Mouse (Mus musculus): ENCODE results near the gene Caprin2.
"Not testable (repeated sequence)": the region's sequence is repeated elsewhere in the genome, so short reads cannot be mapped to it uniquely, and the experiment has no call there.

Gene Caprin2

GRCm38 (mm10) chr6:148895773-148896506, at the start of gene Caprin2:
TSS of gene Caprin2 (minus strand) at chr6:148896237.
- peak; percentile 85 to 96 for DNase-seq (ENCODE audit: low spot score in 2 of 2)

- DNase-seq (ENCODE audit: low spot score in 2 of 2), result peak; percentile 59 to 76
These were observed 48.9 kb upstream of the Caprin2 start for GRCm38 (mm10) chr6:148944767-148945508.

GRCm38 (mm10) chr6:148944344-148944766, 48.3 kb upstream of the Caprin2 start:
- no peak for DNase-seq (ENCODE audit: low spot score in 2 of 2)

DNA sequence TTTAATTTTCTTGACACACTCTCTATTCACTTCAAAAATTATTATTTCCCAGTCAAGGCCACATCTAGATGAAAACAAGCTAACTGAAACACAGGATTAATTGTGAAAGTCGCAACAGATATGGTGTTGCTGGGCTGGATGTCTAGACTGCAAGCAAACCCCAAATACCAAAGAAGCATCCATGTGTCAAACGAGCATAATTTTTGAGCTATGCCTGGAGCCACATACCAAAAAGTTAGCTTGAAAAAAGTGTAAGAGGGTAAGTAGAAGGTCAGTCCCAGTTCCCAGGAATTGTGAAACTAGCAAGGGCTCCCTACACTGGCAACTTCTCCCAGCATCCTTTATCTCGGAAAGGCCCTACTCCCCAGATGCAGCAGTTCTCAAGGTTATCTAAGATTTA, 47.7 kb upstream of the Caprin2 start:
- no peak for DNase-seq (ENCODE audit: low spot score in 2 of 2)

DNA sequence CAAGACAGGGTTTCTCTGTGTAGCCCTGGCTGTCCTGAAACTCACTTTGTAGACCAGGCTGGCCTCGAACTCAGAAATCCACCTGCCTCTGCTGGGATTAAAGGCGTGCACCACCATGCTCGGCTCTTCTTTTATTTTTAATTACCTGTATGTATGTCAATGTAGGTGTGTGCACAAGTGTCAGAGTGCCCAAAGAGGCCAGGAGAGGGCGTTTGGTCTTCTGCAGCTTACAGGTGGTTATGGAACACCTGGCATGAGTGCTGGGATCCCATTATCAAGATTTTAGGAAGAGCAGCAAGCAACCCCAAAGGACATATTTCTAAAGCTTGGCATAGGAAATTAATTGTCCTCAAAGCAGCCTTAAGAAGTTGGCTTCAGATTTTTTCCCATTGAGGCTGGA, 46.4 kb upstream of the Caprin2 start:
- no peak for DNase-seq (ENCODE audit: low spot score in 2 of 2)

DNA sequence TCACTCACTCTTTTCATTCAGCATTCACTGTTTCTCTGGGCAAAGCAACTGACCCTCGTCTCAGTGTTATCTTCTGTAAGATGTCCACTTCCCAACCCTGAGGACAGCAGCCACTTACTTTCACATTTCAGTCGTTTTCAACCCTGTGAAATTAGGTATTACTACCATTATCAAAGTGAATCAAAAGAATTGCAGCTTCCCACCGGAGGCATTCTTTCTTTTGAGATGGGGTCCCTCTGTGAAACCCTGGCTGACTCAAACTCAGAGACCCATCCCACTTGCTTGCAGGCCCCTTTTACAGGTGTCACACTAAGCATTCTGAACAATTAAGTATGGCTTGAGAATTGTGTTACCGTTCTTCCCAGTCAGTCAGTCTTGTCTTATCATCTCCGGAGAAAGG, 45.8 kb upstream of the Caprin2 start:
- no peak for DNase-seq (ENCODE audit: low spot score in 2 of 2)

DNA sequence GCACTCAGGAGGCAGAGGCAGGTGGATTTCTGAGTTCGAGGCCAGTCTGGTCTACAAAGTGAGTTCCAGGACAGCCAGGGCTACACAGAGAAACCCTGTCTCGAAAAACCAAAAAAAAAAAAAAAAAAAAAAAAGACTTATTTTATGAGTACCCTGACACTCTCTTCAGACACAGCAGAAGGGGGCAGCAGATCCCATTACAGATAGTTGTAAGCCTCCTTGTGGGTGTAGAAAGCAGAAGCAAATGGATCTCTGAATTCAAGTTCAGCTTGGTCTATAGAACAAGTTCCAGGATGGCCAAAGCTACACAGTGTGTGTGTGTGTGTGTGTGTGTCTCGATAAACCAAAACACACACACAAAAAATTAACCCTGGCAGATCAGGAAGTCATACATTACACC, 44.3 kb upstream of the Caprin2 start:
- not testable (repeated sequence) for DNase-seq (ENCODE audit: low spot score in 2 of 2)

- no peak for DNase-seq (ENCODE audit: low spot score in 2 of 2)
These were observed 41.7 kb upstream of the Caprin2 start for GRCm38 (mm10) chr6:148937693-148938092.

- DNase-seq (ENCODE audit: low spot score in 2 of 2), result no peak
These were observed 39.0 kb upstream of the Caprin2 start for GRCm38 (mm10) chr6:148934961-148935590.

GRCm38 (mm10) chr6:148931281-148931680, 35.2 kb upstream of the Caprin2 start:
- DNase-seq (ENCODE audit: low spot score in 2 of 2), result no peak

DNA sequence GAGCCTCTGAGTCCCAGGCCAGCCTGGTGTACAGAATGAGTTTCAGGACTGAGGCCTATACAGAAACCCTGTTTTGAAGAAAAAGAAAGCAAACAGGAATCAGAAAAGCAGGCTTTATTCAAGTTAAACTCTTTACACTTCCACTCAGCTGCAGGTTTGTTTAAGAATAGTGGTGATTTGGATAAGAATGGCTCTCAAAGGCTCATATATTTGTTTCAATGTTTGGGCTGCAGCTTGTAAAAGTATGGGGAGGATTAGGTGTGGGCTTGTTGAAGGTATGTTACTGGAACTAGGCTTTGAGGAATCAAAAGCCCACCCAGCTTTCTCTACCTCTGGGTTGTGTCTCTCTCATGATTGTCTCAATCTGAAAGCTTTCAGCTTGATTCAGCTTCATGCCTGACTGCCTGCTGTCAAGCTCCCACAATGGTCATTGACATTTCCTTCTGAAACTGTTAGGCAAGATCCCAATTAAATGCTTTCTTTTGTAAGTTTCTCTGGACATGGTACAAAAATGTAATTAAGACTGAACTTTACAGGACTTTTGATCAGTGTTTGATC, 22.9 kb upstream of the Caprin2 start:
- DNase-seq (ENCODE audit: low spot score in 2 of 2), result no peak

- no peak for DNase-seq (ENCODE audit: low spot score in 2 of 2)
These were observed 21.6 kb upstream of the Caprin2 start for GRCm38 (mm10) chr6:148917672-148918071.

- no peak for DNase-seq (ENCODE audit: low spot score in 2 of 2)
These were observed 20.8 kb upstream of the Caprin2 start for GRCm38 (mm10) chr6:148916817-148917216.

DNA sequence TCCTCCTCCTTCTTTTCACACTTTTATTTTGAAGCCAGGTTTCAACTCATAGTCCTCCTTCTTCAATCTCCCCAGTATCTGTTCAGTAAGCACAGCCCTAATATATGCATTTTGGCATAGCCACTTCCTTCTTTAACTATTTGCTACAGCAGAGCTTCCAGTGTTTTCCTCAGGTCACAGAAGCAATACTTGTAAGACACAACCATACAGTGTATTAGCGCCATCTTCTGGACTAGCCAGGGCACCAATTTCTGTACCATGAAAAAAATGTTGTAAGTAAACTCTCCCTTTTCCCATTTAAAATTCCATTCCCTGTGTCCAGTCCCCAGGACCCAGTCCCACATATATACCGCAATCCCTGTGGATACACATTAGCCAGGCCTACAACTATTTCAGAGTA, 17.9 kb upstream of the Caprin2 start:
- DNase-seq (ENCODE audit: low spot score in 2 of 2), result peak in 1 of 2 experiments; percentile 6

DNA sequence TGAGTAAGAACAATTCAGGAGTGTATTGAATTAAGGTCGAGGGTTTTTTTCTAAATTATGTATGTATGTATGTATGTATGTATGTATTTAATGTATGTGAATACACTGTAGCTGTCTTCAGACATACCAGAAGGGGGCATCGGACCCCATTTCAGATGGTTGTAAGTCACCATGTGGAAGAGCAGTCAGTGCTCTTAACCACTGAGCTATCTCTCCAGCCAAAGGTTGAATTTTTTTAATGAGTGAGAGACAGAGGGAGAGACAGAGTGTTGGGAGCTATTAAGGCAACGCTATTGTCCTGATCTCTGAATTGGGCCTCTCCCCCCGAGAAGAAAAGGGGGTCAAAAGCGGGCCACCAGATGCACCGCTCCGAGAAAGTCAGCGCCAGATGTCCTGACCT, 15.9 kb upstream of the Caprin2 start:
- not testable (repeated sequence) for DNase-seq (ENCODE audit: low spot score in 2 of 2)

DNA sequence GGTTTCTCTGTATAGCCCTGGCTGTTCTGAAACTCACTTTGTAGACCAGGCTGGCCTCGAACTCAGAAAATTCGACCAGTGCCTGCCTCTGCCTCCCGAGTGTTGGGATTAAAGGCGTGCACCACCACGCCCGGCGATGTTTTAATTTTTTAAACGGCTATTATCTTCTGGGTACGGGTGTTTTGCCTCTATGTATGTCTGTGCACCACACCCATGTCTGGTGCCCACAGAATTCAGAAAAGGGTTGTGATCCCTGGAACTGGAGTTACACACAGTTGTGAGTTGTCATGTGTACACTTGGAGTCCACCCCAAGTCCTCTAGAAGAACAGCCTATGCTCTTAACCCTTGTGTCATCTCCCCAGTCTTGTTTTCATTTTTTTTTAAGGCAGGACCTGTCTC, 10.9 kb upstream of the Caprin2 start:
- DNase-seq (ENCODE audit: low spot score in 2 of 2), result no peak

DNA sequence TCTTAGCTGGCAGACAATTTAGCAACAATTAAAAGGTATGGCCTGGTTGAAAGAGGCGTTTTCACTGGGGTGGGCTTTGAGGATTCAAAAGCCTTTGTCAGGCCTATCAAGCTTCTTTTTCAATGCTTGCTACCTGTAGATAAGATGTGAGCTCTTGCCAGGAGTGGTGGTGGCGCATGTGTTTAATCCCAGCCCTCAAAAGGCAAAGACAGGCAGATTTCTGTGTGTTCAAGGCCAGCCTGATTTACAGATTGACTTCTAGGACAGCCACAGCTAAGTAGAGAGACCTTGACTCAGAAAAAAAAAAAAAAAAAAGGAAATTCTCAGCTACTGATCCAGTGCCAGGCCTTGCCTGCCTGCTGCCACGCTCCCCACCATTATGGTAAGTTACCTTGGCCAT, 6.7 kb upstream of the Caprin2 start:
- DNase-seq (ENCODE audit: low spot score in 2 of 2), result no peak

DNA sequence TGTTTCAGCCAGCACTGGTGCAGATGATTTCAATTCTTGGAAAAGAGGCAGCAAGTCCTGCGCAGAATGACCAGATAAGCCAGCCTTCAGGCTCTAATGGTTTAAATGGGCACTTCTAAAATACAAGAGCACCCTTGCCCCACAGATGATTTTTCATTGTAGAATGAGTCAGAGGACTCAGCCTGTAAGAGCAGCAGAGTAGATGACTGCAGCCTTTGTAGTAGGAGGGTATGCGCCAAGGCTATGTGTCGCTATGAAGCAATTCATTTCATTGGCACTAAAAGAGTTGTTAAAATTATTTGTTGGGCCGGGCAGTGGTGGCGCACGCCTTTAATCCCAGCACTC, 442 bp upstream of the Caprin2 start:
- DNase-seq (ENCODE audit: low spot score in 2 of 2), result no peak

- DNase-seq (ENCODE audit: low spot score in 2 of 2), result no peak
These were observed 907 bp downstream of the Caprin2 start for GRCm38 (mm10) chr6:148894888-148895772.

GRCm38 (mm10) chr6:148873911-148874310, 22.1 kb downstream of the Caprin2 start:
- DNase-seq (ENCODE audit: low spot score in 2 of 2), result no peak

GRCm38 (mm10) chr6:148845629-148846028, 50.4 kb downstream of the Caprin2 start:
- no peak for DNase-seq (ENCODE audit: low spot score in 2 of 2)

All from urinary bladder, adult 18-20 months (tissue).